Mouse (Mus musculus) spleen, adult 2 months (tissue): ENCODE results near the gene Pde8a.

ENCODE experiments used
- CTCF ChIP-seq: fragments of 200-500 bp; IDR thresholded peaks from 2 replicates; pipeline ENCODE4 v1.5.1; 2011; ENCODE audit warnings: mild to moderate bottlenecking, inconsistent platforms; ENCODE audit not compliant: insufficient read depth, insufficient read length, insufficient replicate concordance; ENCODE audit errors: extremely low read depth
- POLR2A ChIP-seq: fragments of 200-500 bp; IDR thresholded peaks from 2 replicates; pipeline ENCODE4 v1.6.1; 2011; ENCODE audit warnings: low read depth, low read length, inconsistent platforms

DNA sequence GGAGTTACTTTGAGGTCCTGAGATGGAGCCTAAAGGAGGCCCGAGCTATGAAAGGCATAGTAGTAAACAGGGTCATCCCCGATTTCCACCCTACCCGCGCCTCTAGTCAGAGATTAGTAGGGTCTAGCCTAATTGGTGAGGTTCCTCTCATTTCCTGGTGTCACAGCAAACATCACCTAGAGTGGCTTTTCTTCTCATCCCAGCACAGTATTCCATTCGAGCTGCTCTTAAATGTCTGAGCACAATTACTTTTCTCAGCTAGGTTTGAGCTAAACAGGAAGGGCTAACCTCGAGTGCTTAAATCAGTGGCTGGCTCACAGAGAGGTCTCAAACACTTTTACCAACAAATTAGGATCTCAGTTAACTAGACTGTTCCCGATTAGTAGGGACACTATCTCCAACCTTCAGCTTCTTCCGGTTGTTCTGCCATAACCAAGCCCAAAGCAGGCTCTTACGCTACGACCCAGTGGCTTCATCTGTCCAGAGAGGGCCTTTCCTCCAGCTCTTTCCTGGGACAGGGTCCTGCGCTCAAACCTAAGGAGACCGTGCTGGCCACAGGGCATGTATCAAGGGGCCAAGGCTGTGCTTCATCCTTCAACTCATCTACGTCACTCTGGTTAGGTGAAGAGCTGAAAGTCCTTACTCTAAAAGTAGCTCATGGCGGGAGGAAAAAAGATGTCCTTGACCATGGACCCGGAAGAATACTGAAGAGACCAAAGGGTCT, 132.2 kb downstream of the Pde8a start:
- TF ChIP-seq POLR2A = no peak; the same call in 1 of the 2 replicates
- TF ChIP-seq CTCF = no peak
